Mouse (Mus musculus) CD8-positive naive resting alpha-beta T cell, adult 2 months (primary cell): Measurements from ENCODE around the gene Jpt1.
A peak's percentile ranks its signal among the peaks of the same experiment; 100 is the strongest.
"Not testable (repeated sequence)": the region's sequence is repeated elsewhere in the genome, so short reads cannot be mapped to it uniquely, and the experiment has no call there.

Source experiments
- DNase-seq, 2 experiments: peaks; one replicate each; pipeline ENCODE4 v3.0.0; 2022; ENCODE audit warnings: low read depth in 2 of 2, low spot score in 2 of 2

Gene Jpt1

DNA sequence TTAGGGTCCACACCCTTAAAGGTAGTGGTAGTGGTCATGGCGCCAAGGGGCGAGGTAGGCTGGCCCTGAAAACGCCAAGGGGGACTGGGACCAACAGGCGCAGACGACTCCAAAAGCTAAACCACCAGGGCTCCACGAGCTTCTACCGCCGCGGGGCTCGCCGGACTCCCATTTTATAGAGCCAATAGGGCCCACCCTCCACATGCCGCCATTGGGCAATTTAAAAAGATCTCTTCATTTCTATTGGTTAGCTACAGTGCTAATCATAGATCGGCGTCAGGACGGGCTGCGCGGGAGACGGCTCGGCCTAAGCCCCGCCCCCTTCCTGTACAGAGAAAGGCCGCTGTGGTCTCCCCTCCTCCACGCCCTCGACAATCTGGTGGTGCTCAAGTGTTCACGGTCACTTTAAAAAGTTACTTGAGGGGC lies at the start of gene Jpt1:
Jpt1 (minus strand) TSS at position 150 of the 426 bp plus-strand sequence.
- DNase-seq = peak; percentile 96 to 98

- DNase-seq = peak in 1 of 2 experiments; percentile 11
Observed at GRCm38 (mm10) chr11:115563406-115563805, 49.2 kb upstream of the Jpt1 start.

GRCm38 (mm10) chr11:115555717-115556116 lies 41.5 kb upstream of the Jpt1 start:
- DNase-seq = no peak

DNA sequence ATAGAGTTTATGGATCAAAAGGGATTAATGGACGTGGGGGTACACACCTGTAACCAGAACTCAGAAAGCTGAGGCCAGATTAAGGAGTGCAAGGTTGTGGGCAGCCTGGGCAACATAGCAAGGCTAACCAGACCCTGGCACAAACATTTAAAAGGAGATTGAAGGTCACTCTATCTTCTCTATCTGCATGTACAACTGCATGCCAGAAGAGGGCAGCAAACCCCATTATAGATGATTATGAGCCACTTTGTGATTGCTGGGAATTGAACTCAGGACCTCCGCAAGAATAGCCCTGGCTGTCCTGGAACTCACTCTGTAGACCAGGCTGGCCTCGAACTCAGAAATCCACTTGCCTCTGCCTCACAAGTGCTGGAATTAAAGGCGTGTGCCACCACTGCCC lies 38.6 kb upstream of the Jpt1 start:
- peak in 1 of 2 experiments; percentile 24 for DNase-seq

DNA sequence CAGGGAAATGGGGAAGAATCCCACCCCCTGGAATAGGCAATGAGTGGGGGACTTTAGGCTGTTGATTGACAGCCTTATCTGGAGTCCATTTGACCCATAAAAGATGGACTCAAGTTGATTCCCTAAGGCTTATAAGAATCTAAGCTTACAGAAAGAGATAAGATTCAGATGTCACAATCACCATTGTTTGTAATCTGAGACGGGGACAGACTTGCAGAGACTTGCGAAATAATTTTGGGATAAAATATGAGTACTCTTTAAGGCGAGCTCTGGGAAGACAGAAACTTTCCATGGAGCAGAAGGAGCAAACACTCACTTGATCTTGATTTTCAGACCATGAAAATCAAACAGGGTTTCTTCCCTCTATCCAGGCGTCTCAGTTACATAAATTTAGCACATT lies 29.4 kb upstream of the Jpt1 start:
- no peak for DNase-seq

- DNase-seq = peak in 1 of 2 experiments; percentile 9
Observed at GRCm38 (mm10) chr11:115538045-115538444, 23.9 kb upstream of the Jpt1 start.

DNA sequence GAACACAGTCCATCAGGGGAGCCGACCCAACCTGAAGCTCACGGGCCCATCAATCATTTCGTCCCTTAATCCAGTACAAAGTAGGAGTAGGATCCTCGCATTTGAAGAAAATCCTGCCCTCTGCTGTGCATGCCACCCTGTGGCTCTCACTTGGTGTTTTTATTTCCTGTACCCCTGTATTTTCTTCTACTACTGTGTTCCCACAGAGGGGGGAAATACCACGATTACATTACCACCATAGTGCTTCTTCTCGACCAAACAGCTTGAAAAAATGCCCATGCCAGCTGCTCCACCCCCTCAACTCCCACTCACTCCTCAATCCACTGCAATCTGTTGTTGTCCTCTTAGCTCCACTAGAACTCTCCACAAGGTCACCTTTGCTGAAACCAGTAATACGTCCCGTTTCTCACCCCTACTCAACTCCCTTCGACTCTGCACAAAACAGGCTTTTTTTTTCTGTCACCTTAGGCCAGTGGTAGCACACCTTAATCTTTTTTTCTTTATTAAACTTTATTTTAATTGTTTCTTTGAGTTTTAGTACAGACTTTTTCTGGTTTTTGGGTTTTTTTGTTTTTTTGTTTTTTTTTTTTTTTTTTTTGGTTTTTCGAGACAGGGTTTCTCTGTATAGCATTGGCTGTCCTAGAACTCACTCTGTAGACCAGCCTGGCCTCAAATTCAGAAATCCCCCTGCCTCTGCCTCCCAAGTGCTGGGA lies 22.8 kb upstream of the Jpt1 start:
- peak; percentile 38 to 50 for DNase-seq

DNA sequence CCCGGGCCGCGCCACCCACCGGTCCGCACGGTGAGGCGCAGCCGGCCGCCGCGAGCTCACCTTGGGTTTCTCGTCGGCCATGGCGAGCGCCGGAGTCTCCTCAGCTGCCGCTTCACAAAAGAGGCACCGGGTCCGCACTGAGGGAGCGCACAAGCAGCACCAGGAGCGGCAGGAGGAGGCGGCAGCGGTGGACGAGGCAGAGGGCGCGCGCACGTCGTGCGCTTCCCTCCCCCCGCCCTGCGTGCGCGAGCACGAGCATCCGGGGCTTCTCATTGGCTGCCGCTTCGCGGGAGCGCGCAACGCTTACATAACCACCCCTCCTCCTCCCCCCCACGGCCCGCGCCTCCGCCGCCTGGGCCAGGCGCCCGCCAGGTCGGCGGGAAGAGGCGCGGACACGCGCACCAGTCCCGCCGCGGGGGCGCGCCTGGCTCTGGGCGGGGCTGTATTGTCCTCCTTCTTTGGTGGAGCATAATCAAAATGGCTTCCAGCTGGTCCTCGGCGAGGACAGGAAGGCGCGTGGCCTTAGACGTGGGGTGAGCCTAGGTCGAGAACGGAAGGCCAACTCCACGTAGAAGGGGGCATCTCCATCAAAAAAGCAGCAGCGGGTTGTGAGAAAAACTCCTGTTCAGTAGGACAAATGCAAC lies 22.0 kb upstream of the Jpt1 start, which contains the start of gene Sumo2:
Sumo2 (minus strand) TSS at position 239 of the 644 bp plus-strand sequence.
- DNase-seq = peak; percentile 97 to 99

GRCm38 (mm10) chr11:115535401-115536037 lies 21.3 kb upstream of the Jpt1 start:
- DNase-seq = peak; percentile 56 to 60

DNA sequence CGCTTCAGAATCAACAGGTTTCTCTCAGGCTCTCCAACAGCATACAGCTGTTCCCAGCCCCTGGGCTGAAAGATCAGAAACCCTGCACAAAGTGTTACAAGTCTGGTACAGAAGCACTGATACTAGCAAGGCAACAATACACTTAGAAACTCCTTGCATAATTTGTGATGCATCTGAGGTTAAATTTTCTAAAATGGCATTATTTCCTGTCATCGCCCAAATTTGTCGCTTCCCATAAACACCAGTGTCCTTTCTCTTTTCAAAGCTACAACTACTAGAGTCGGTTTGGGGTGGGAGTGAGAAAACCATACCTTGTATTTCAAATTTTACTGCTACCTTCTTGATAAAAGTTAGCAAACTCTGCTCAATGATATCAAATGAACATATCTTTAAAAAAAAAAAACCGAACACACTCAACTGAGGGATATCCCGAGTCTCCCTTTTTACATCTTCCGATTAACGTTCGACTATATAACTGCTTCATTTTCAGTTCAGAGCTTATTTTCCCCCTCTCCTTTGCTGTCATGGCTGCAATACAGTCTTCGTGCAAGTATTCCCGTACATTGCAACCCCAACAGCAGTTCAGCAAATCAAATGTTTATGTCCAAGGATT lies 20.7 kb upstream of the Jpt1 start:
- DNase-seq = no peak

- not testable (repeated sequence) for DNase-seq
Observed at GRCm38 (mm10) chr11:115526446-115526845, 12.3 kb upstream of the Jpt1 start.

- DNase-seq = no peak
Observed at GRCm38 (mm10) chr11:115522703-115523102, 8.5 kb upstream of the Jpt1 start.

- no peak for DNase-seq
Observed at GRCm38 (mm10) chr11:115522238-115522637, 8.1 kb upstream of the Jpt1 start.

DNA sequence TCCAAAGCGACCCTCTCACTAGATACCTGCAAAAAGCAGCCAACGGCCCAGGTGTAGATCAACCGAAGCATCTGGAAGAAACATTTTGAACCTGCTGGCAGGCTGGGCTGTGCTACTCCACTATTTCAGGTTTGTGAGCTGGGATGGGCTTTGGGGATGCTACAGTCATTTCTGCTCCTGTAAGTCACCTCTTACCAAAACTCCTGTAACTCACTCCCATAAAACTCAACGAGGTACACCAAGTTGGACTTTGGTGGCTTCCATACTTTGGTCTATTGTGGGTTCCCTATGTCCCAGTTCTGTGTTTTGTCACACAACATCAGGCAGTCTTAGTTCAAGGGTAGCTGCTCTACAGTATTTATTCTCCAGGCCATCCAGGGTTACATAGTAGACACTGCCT lies 6.9 kb upstream of the Jpt1 start:
- no peak for DNase-seq

- DNase-seq = no peak
Observed at GRCm38 (mm10) chr11:115520218-115520617, 6.0 kb upstream of the Jpt1 start.

GRCm38 (mm10) chr11:115519581-115519980 lies 5.4 kb upstream of the Jpt1 start:
- DNase-seq = no peak

- DNase-seq = no peak
Observed at GRCm38 (mm10) chr11:115518693-115519092, 4.5 kb upstream of the Jpt1 start.

- DNase-seq = no peak
Observed at GRCm38 (mm10) chr11:115516942-115517341, 2.8 kb upstream of the Jpt1 start.

DNA sequence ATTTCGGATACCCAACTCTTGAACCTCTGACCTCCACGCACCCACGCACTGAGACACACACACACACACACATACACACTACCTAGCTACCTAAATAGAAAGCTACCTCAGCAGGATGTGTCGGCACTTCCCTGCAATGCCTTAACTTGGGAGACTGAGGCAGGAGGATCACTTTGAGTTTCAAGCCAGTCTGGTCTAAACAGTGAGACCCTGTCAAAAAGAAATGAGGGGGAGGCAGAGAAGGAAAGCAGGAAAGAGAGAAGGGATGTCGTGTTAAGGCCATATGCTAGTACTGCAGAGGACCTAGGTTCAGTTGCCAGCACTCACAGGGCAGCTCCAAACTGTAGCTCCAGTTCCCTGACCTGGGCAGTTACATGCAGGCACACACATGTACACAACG lies 834 bp upstream of the Jpt1 start:
- no peak for DNase-seq

- DNase-seq = peak in 1 of 2 experiments; percentile 23
Observed at GRCm38 (mm10) chr11:115513271-115514237, 633 bp downstream of the Jpt1 start.
